Mouse (Mus musculus) embryonic fibroblast, embryonic 13.5 days (primary cell): ENCODE results near the gene Grifin. TPM values are rescaled to one million over a fixed set of nuclear protein-coding genes. Genes with fewer than 3 reads are reported as not detected.

ENCODE experiments used
- H3K27ac ChIP-seq: 2 replicates; pipeline ENCODE4 v1.5.1; 2012; ENCODE audit warnings: low read length, control low read depth, inconsistent platforms; ENCODE audit not compliant: insufficient read depth
- H3K4me1 ChIP-seq: 2 replicates; pipeline ENCODE4 v1.6.1; 2011; ENCODE audit warnings: low read length; ENCODE audit not compliant: control insufficient read depth, insufficient read depth
- H3K4me3 ChIP-seq: 2 replicates; pipeline ENCODE4 v1.5.1; 2011; ENCODE audit warnings: mild to moderate bottlenecking, control low read depth, low read length; ENCODE audit not compliant: insufficient read depth
- CTCF ChIP-seq: IDR thresholded peaks from 2 replicates; pipeline ENCODE4 v1.5.1; 2011; ENCODE audit warnings: mild to moderate bottlenecking, control low read depth, low read length, moderate library complexity, borderline replicate concordance; ENCODE audit not compliant: insufficient read depth
- POLR2A ChIP-seq: IDR thresholded peaks from 2 replicates; pipeline ENCODE4 v1.6.1; 2011; ENCODE audit warnings: low read depth, mild to moderate bottlenecking, control low read depth, low read length, moderate library complexity
- polyA plus RNA-seq: library from polyadenylated mRNA; stranded (reverse); fragments of >200 nt; gene quantifications from 2 replicates; pipeline ENCODE4 v1.2.4, GENCODE M21; 2011; ENCODE audit warnings: low read depth; ENCODE audit not compliant: missing spikeins, insufficient read length

The Grifin gene
- polyA plus RNA-seq, 1 experiment, result not detected

GRCm38 (mm10) chr5:140571673-140572072 lies 6.8 kb upstream of the Grifin start:
- H3K4me3 ChIP-seq, result no peak overlapping the region
- TF ChIP-seq CTCF (no peak), POLR2A (no peak)
- no peak overlapping the region for H3K27ac ChIP-seq
- no peaks in the 10 kb centered on the region for H3K4me1 ChIP-seq

- Histone ChIP-seq H3K4me1 (no peaks in the 10 kb centered on the region), H3K4me3 (no peak overlapping the region), H3K27ac (no peak overlapping the region)
- no peak for TF ChIP-seq CTCF
- TF ChIP-seq POLR2A, result no peak
These were observed 6.3 kb upstream of the Grifin start for GRCm38 (mm10) chr5:140571201-140571600.

- no peak overlapping the region for H3K27ac ChIP-seq
- H3K4me3 ChIP-seq, result no peak overlapping the region
- no peaks in the 10 kb centered on the region for H3K4me1 ChIP-seq
- TF ChIP-seq CTCF (no peak), POLR2A (no peak)
These were observed 5.5 kb upstream of the Grifin start for GRCm38 (mm10) chr5:140570223-140570870.

GRCm38 (mm10) chr5:140569032-140569595 lies 4.2 kb upstream of the Grifin start:
- TF ChIP-seq POLR2A (no peak), CTCF (no peak)
- H3K4me1 ChIP-seq, result no peaks in the 10 kb centered on the region
- H3K27ac ChIP-seq, result no peak overlapping the region
- no peak overlapping the region for H3K4me3 ChIP-seq

- Histone ChIP-seq H3K4me1 (no peaks in the 10 kb centered on the region), H3K27ac (no peak overlapping the region), H3K4me3 (no peak overlapping the region)
- TF ChIP-seq POLR2A (no peak), CTCF (peak; percentile 41; the same call in 1 of the 2 replicates)
These were observed 3.6 kb upstream of the Grifin start for GRCm38 (mm10) chr5:140568321-140568970.

GRCm38 (mm10) chr5:140567751-140568150 lies 2.9 kb upstream of the Grifin start:
- no peaks in the 10 kb centered on the region for H3K4me1 ChIP-seq
- no peak overlapping the region for H3K4me3 ChIP-seq
- TF ChIP-seq CTCF (no peak), POLR2A (no peak)
- no peak overlapping the region for H3K27ac ChIP-seq

- Histone ChIP-seq H3K27ac (no peak overlapping the region), H3K4me1 (no peaks in the 10 kb centered on the region), H3K4me3 (no peak overlapping the region)
- TF ChIP-seq CTCF (no peak), POLR2A (no peak)
These were observed 2.5 kb upstream of the Grifin start for GRCm38 (mm10) chr5:140567321-140567720.

- no peaks in the 10 kb centered on the region for H3K4me1 ChIP-seq
- no peak overlapping the region for H3K4me3 ChIP-seq
- H3K27ac ChIP-seq, result no peak overlapping the region
- TF ChIP-seq POLR2A (no peak), CTCF (no peak)
These were observed 1.4 kb upstream of the Grifin start for GRCm38 (mm10) chr5:140566271-140566670.

- no peaks in the 10 kb centered on the region for H3K4me1 ChIP-seq
- TF ChIP-seq CTCF, result 0 out of 2 replicates have a peak, but pooled peaks have one; percentile 24
- TF ChIP-seq POLR2A, result no peak
- no peak overlapping the region for H3K4me3 ChIP-seq
- H3K27ac ChIP-seq, result no peak overlapping the region
These were observed 985 bp upstream of the Grifin start for GRCm38 (mm10) chr5:140565856-140566255.

- Histone ChIP-seq H3K27ac (no peak overlapping the region), H3K4me1 (no peaks in the 10 kb centered on the region), H3K4me3 (no peak overlapping the region)
- TF ChIP-seq POLR2A (no peak), CTCF (no peak)
These were observed 580 bp upstream of the Grifin start for GRCm38 (mm10) chr5:140565451-140565850.
